Mouse (Mus musculus) G1E (cell line): ENCODE measurements around the gene Nppc.

Experiments used
- CTCF ChIP-seq: IDR thresholded peaks from 2 replicates; pipeline ENCODE4 v1.5.1; 2012; ENCODE audit warnings: low read depth, low read length, inconsistent platforms, mixed read lengths
- GATA1 ChIP-seq: IDR thresholded peaks from 2 replicates; pipeline ENCODE4 v1.6.1; 2012; ENCODE audit warnings: borderline replicate concordance, low read length, inconsistent platforms, mixed read lengths
- GATA2 ChIP-seq: IDR thresholded peaks from 2 replicates; pipeline ENCODE4 v1.6.1; 2012; ENCODE audit warnings: low read depth, low read length, inconsistent platforms, borderline replicate concordance
- POLR2AphosphoS5 ChIP-seq: IDR thresholded peaks from 2 replicates; pipeline ENCODE4 v1.6.1; 2012; ENCODE audit warnings: low read depth, low read length, inconsistent platforms; ENCODE audit not compliant: insufficient replicate concordance
- TAL1 ChIP-seq: conservative IDR thresholded peaks from 2 replicates; pipeline ENCODE4 v1.6.1; 2012; ENCODE audit warnings: low read depth, low read length, inconsistent platforms, mixed read lengths

DNA sequence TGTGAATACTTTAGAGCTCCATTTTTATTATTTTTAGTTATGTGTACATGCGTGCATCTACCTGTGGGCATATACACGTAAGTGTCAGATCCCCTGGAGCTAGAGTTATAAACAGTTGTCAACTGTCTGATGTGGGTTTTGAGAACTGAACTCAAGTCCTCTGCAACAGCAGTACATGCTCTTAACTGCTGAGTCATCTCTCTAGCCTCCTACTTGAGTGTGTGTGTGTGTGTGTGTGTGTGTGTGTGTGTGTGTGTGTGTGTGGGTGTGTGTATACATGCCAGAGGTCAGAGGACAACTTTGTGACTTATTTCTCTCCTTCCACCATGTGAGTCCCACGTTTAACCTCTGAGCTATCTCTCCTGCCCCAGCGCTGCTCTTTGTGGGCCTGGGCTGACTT, 39.8 kb downstream of the Nppc start:
- TF ChIP-seq GATA1 (no peak), TAL1 (no peak), CTCF (no peak), POLR2AphosphoS5 (no peak), GATA2 (no peak)
